Mouse (Mus musculus): ENCODE data around the gene Cfap73. TPM values are rescaled to one million over a fixed set of nuclear protein-coding genes. Genes with fewer than 3 reads are reported as not detected.
A peak's percentile ranks its signal among the peaks of the same experiment; 100 is the strongest.

Cfap73 gene
- polyA plus RNA-seq, 1 experiment from 2014 or later, result 0.71 TPM

DNA sequence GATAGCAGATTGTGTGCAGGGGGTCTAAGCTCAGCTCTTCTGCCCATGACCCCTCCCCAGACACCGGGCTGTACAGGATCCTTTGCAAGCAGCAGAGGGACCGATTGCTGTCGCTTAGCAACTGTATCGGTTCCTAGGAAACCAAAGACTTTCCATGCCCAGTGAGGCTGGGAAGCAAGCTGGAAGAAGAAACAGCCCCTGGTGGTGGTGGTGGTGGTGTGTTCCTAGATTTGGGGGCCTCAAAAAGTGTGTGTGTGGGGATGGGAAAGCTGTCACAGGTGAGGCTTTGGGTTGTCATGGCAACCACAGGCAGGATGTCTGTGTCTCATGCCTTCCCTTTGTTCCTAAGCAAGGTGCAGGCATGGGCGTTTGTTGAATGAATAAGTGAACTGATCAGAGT lies 26.8 kb upstream of the Cfap73 start:
- Histone ChIP-seq H3K4me3 (no peak overlapping the region), H3K9me3 (no peaks in the 10 kb centered on the region), H3K27ac (replicated peaks) (peak overlapping the region; percentile 81), H3K36me3 (no peaks in the 10 kb centered on the region), H3K4me1 (replicated peaks) (peaks cover 11% of the 10 kb centered on the region), H3K9ac (no peak overlapping the region), H3K4me2 (no peak overlapping the region), H3K27me3 (no peaks in the 10 kb centered on the region)
- ATAC-seq (ENCODE audit: low FRiP score, low read depth), result peak; percentile 67
- WGBS, result 27% methylated on average over 5 of the region's 5 CpGs

DNA sequence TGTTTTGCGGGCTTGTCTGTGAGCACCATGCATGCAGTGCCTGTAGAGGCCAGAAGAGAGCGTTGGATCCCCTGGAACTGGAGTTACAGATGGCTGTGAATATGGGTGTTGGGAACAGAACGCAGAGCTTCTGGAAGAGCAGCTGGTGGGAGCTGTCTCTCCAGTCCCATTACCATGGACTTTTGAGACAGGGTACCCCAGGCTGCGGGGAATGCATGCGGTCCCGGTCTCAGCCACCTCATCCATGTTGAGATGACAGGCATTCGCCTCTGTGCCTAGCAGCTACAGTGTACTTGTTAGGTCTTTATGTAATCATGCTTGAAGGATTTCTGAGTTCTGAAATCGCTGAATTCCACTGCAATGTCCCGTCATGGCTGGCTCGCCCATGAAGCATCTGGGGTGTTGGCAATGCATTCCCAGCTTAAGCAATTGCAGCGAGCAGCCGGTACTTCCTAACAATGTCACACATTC lies 22.3 kb upstream of the Cfap73 start:
- 83% methylated on average over 12 of the region's 12 CpGs for WGBS
- Histone ChIP-seq H3K9ac (no peak overlapping the region), H3K27me3 (peaks cover under 1% of the 10 kb centered on the region), H3K4me3 (no peak overlapping the region), H3K9me3 (no peaks in the 10 kb centered on the region), H3K27ac (replicated peaks) (no peak overlapping the region), H3K4me1 (replicated peaks) (peaks cover 8% of the 10 kb centered on the region), H3K36me3 (no peaks in the 10 kb centered on the region), H3K4me2 (no peak overlapping the region)
- ATAC-seq (ENCODE audit: low FRiP score, low read depth), result no peak

DNA sequence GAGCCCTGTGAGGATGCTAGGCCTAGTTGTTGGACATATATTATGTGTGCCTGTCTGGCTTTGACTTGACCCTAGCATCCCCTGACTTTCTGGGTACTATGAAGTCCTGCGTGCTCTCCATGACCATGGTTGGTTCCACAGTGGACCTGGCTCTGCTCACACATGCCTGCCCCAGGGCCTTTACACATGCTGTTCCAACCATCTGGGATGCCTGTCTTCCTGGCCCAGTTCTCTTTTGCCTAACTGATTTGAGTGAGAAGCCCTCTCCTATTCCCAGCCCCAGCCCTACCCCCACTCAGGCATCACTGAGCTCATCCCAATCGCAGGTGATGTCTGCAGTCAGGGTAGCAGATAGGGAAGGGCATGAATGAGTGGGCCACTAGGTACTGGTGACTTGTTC lies 19.8 kb upstream of the Cfap73 start:
- Histone ChIP-seq H3K27me3 (peaks cover 25% of the 10 kb centered on the region), H3K9ac (no peak overlapping the region), H3K9me3 (no peaks in the 10 kb centered on the region), H3K27ac (replicated peaks) (no peak overlapping the region), H3K4me2 (no peak overlapping the region), H3K4me1 (replicated peaks) (peaks cover 8% of the 10 kb centered on the region), H3K4me3 (no peak overlapping the region), H3K36me3 (no peaks in the 10 kb centered on the region)
- 86% methylated on average over 2 of the region's 2 CpGs for WGBS
- ATAC-seq (ENCODE audit: low FRiP score, low read depth), result no peak

DNA sequence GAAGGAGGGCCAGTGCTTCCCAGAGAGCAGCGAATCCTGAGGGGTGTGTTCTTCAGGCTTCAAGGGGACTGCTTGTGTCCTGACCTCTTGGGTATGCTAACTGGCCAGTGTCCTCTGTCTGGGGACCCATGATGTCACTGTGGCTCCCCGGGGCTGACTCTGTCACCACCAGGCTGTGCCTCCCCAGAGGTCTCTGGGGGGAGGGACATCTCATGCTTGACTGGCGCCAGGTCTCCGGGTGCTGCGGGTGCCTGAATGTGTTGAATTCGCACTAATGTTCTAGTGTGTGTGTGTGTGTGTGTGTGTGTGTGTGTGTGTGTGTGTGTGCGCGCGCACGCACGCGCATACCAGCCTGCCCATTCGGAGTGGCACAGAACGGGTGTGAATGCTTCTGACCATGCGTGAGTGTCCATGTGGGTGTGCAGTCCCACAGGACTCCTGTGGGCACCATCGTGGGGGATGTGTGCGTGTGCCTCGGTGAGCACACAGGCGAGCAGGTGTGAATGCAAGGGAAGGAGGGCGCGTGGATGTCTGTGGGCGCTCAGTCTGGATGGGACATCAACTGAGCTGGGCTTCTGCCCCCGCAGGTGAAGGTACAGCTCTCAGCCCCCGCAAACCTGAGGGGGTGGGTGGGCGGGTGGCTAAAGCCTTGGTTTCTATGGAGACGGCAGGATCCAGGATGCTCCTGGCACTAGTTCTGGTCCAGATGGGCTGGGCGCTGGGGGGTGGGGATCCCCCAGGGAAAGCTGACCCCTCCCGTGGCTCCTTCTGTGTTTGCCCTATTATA lies 19.1 kb upstream of the Cfap73 start:
- Histone ChIP-seq H3K4me1 (replicated peaks) (peaks cover 14% of the 10 kb centered on the region), H3K9ac (no peak overlapping the region), H3K36me3 (no peaks in the 10 kb centered on the region), H3K4me2 (no peak overlapping the region), H3K9me3 (no peaks in the 10 kb centered on the region), H3K27ac (replicated peaks) (no peak overlapping the region), H3K27me3 (peaks cover 32% of the 10 kb centered on the region), H3K4me3 (no peak overlapping the region)
- WGBS, result 77% methylated on average over 28 of the region's 28 CpGs
- no peak for ATAC-seq (ENCODE audit: low FRiP score, low read depth)

DNA sequence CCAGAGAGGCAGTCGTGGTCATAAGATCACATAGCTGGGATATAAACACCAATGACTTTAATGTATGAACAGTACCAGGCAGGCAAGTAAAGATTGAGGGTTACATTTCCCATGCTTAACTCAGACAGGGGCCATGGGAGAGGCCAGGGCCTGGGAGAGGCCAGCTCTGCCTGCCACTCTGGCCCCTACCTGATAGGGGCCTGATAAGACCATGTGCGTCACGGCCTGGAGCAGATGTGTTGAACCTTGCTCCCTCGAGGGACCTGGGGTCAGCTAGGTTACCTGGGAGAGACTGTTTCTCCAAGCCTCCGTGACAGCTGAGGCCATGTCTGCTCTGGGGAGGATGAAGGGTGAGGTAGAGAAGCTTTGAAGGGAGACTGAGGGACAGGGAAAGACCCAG lies 17.2 kb upstream of the Cfap73 start:
- Histone ChIP-seq H3K36me3 (no peaks in the 10 kb centered on the region), H3K27me3 (peaks cover 44% of the 10 kb centered on the region), H3K4me3 (no peak overlapping the region), H3K4me2 (no peak overlapping the region), H3K4me1 (replicated peaks) (peaks cover 14% of the 10 kb centered on the region), H3K27ac (replicated peaks) (no peak overlapping the region), H3K9ac (no peak overlapping the region), H3K9me3 (no peaks in the 10 kb centered on the region)
- ATAC-seq (ENCODE audit: low FRiP score, low read depth), result no peak
- 83% methylated on average over 5 of the region's 5 CpGs for WGBS

GRCm38 (mm10) chr5:120649938-120650337 lies 15.9 kb upstream of the Cfap73 start:
- no peaks in the 10 kb centered on the region for H3K9me3 ChIP-seq
- H3K4me2 ChIP-seq, result no peak overlapping the region
- H3K36me3 ChIP-seq, result no peaks in the 10 kb centered on the region
- no peak overlapping the region for H3K4me3 ChIP-seq
- peaks cover 14% of the 10 kb centered on the region for H3K4me1 ChIP-seq (replicated peaks)
- no peak for ATAC-seq (ENCODE audit: low FRiP score, low read depth)
- 23% methylated on average over 13 of the region's 13 CpGs for WGBS
- H3K9ac ChIP-seq, result no peak overlapping the region
- H3K27ac ChIP-seq (replicated peaks), result no peak overlapping the region
- H3K27me3 ChIP-seq, result peaks cover 44% of the 10 kb centered on the region

DNA sequence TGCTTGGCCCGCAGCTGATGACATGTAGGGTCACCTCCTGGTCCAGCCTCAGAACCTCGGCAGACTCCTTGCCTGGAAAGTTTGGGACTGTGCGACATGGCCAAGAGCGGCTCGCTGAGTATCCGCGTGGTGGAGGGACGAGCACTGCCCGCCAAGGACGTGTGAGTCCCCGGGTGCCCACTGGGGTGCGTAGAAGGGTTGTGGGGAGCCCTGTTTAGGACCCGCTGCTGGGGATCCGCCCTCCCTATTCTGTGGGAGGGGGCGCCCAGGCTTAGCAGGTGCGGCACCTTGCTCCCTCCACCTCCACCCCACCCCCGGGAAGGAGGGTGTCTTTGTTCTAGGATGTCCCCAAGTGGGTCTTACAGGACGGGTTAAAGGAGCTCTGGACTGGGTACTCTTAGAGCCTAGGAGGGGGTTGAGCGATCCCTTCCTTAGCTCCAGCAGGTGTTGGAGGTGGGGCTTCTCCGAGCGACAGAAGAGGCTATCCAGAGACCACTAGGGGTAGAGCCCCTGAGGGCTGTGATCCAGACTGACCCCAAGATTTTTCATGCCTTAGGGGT lies 15.4 kb upstream of the Cfap73 start:
- Histone ChIP-seq H3K9me3 (no peaks in the 10 kb centered on the region), H3K4me3 (peak overlapping the region; percentile 31), H3K4me1 (replicated peaks) (peaks cover 14% of the 10 kb centered on the region), H3K27me3 (peaks cover 44% of the 10 kb centered on the region), H3K27ac (replicated peaks) (no peak overlapping the region), H3K9ac (no peak overlapping the region), H3K36me3 (no peaks in the 10 kb centered on the region), H3K4me2 (peak overlapping the region; percentile 56)
- ATAC-seq (ENCODE audit: low FRiP score, low read depth), result 0 out of 2 replicates have a peak, but pooled peaks have one; percentile 43
- 6% methylated on average over 21 of the region's 21 CpGs for WGBS

- H3K9ac ChIP-seq, result peak within 1 kb of the TSS; percentile 22; the same call in 1 of the 2 replicates
- peak within 1 kb of the TSS; percentile 31 for H3K4me3 ChIP-seq
Observed at GRCm38 (mm10) chr5:120648569-120649373, 14.7 kb upstream of the Cfap73 start, which contains the start of gene Rasal1. Gene Rasal1, plus strand, starts transcription at chr5:120648812.

GRCm38 (mm10) chr5:120647814-120648491 lies 13.9 kb upstream of the Cfap73 start:
- Histone ChIP-seq H3K27me3 (peaks cover 44% of the 10 kb centered on the region), H3K4me3 (no peak overlapping the region), H3K9ac (no peak overlapping the region), H3K4me2 (peak overlapping the region; percentile 56), H3K4me1 (replicated peaks) (peaks cover 14% of the 10 kb centered on the region), H3K27ac (replicated peaks) (no peak overlapping the region), H3K9me3 (no peaks in the 10 kb centered on the region), H3K36me3 (no peaks in the 10 kb centered on the region)
- 39% methylated on average over 12 of the region's 12 CpGs for WGBS
- no peak for ATAC-seq (ENCODE audit: low FRiP score, low read depth)

More at GRCm38 (mm10) chr5:120648569-120649373, 14.7 kb upstream of the Cfap73 start, which contains the start of gene Rasal1:
- Histone ChIP-seq H3K4me2 (peak within 1 kb of the TSS; percentile 56), H3K27me3 (peaks cover 44% of the 10 kb centered on the region), H3K4me1 (replicated peaks) (peaks cover 14% of the 10 kb centered on the region), H3K36me3 (no peaks in the 10 kb centered on the region), H3K9me3 (no peaks in the 10 kb centered on the region), H3K27ac (replicated peaks) (no peak within 1 kb of the TSS)
- peak; percentile 40; the same call in 1 of the 2 replicates for ATAC-seq (ENCODE audit: low FRiP score, low read depth)
- WGBS, result 1% methylated on average over 53 of the region's 53 CpGs

DNA sequence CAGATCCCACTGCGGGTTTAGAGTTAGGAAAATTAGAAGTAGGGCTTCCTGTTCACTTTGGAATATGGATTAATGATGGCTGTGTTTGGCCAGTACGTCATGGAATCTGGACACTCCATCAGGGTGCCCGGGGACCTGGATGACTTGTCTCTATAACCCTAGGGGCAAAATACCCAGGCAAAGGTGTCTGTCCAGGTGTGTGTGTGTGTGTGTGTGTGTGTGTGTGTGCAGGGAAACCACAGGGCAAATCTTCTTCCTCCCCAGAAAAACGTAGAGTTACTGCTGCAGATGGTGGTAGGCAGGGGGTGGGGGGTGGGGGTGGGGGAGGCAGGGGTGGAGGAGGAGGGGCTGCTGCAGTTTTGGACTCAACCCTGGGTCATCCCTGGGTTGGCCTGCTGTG lies 13.3 kb upstream of the Cfap73 start:
- H3K4me3 ChIP-seq, result no peak overlapping the region
- H3K9ac ChIP-seq, result no peak overlapping the region
- peaks cover 44% of the 10 kb centered on the region for H3K27me3 ChIP-seq
- H3K27ac ChIP-seq (replicated peaks), result no peak overlapping the region
- 77% methylated on average over 4 of the region's 4 CpGs for WGBS
- peaks cover 14% of the 10 kb centered on the region for H3K4me1 ChIP-seq (replicated peaks)
- H3K9me3 ChIP-seq, result no peaks in the 10 kb centered on the region
- no peaks in the 10 kb centered on the region for H3K36me3 ChIP-seq
- ATAC-seq (ENCODE audit: low FRiP score, low read depth), result no peak
- no peak overlapping the region for H3K4me2 ChIP-seq

DNA sequence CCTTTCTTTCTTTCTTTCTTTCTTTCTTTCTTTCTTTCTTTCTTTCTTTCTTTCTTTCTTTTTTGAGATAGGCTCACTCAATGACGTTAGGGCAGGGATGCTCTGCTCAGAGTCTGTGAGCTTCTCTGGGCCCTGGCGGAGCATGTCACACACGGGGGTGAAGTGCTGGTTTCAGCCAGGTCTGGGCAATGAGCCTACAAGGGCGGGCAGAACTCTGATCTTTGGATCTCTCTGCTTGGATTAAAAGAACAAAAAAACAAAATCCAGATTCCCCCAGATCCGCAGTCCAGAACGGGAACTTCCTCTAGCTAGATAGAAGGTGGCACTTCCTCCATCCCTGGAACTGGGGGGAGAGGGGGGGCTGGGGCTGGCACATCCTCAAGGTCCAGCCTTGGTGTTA lies 11.8 kb upstream of the Cfap73 start:
- H3K9ac ChIP-seq, result no peak overlapping the region
- WGBS, result 54% methylated on average over 6 of the region's 6 CpGs
- H3K27ac ChIP-seq (replicated peaks), result no peak overlapping the region
- no peak for ATAC-seq (ENCODE audit: low FRiP score, low read depth)
- H3K9me3 ChIP-seq, result no peaks in the 10 kb centered on the region
- H3K27me3 ChIP-seq, result peaks cover 39% of the 10 kb centered on the region
- H3K36me3 ChIP-seq, result no peaks in the 10 kb centered on the region
- no peak overlapping the region for H3K4me2 ChIP-seq
- H3K4me1 ChIP-seq (replicated peaks), result peaks cover 14% of the 10 kb centered on the region
- no peak overlapping the region for H3K4me3 ChIP-seq

All from hindbrain, embryonic 15.5 days (tissue).